Mouse (Mus musculus) right cerebral cortex, adult 18-20 months (tissue): ENCODE measurements at regions not wholly inside any gene's neighbourhood (a gene's known extent, or its start where the extent isn't known, plus 50 kb on each side); places are given as distances from the start of the nearest gene placed in this dataset.

Experiments used
- DNase-seq: peaks from one replicate; pipeline ENCODE4 v3.0.0; 2022; ENCODE audit warnings: mixed read lengths

DNA sequence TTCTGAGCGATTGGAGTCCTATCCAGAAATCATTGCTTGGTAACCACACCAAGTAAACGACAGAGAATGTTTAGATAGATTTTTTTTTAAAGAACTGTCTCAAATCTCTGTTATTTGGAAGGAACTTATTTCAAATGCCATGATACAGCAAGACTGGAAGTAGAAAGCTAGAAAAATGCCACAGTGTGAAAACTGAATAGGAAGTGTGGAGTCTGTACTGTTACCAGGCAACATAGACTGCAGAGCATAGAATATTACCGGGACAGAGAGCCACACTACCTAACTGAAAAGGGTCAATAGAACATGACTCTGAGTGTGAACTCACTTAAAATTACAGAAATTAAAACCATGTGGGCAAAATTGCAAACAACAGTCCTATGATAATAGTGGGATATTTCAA, 52.4 kb upstream of the Adcy1 start:
- no peak for DNase-seq

DNA sequence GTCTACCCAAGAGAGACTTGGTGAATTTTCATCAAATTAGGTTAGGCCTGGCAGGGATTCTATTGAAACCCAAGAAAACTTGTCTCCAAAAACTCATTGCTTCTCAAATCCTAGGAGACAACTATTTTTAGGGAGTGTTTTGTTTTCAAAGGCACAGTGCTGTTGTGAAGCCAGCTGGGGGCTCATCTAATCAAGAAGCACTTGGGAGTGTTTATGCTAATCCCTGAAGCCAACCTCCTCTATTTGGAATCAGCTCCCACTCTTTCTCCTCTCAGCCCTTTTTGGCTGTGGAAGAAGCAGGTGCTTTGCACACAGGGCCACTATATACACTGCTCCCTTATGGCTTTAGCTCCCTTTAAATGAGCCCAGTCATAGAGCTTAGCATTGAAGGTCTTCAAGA, 64.0 kb upstream of the Adcy1 start:
- peak; percentile 15 for DNase-seq

DNA sequence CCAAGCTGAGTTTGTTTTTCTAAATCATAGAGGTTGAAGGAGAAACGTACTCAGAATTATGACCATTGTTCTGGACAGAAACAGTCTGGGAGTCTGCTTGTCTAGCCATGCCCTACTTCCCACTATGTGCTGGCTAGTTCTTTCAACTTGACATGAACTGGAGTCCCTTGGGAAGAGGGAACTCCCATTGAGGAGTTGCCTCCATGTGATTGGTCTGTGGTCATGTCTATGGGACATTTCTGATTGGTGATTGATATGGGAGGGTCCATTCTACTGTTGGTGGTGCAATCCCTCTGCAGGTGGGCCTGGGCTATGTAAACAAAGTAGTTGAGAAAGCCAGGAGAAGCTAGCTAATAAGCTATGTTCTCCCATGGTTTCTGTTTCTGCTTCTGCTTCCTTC, 64.5 kb upstream of the Adcy1 start:
- no peak for DNase-seq

GRCm38 (mm10) chr11:6997508-6997907, 65.8 kb upstream of the Adcy1 start:
- no peak for DNase-seq

- no peak for DNase-seq
These were observed 69.6 kb upstream of the Adcy1 start for GRCm38 (mm10) chr11:6993731-6994130.

DNA sequence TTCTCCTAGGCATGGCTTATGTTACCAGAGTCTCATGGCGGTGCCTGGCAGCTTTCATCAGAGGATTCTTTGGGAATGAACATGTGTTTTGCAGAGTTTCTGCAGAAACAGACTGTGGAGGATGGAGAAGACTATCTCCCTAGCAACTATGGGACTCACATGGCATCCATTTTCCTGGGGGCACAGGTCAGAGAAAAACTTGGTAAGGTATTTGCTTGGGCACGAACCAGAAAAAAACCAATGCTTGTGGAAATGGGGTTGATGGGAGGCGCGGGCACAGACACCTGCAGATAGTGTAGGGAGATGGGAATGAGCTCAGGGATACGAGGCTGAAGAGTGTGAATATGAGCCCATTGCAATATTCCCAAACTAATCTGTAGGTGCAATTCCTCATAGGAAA, 71.7 kb upstream of the Adcy1 start:
- DNase-seq: no peak

DNA sequence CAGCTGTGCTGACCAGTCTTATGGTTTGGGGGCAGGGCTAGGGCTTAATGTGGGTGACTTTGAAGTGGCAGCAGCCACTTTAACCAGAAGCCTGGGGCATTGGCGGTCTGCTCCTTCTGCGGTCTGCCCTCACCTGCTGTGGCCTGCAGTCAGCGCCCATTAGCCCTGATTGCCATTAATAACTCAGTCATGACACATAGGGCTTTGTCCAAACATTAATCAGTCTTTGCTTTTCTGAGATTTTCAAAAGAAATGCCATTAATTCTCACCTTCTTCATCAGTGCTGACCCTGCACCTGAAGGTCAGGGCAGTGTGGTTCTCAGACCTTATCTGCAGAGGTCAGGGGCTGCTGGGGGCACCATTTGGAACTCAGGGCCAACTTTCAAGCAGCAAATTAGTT, 72.6 kb upstream of the Adcy1 start:
- no peak for DNase-seq

DNA sequence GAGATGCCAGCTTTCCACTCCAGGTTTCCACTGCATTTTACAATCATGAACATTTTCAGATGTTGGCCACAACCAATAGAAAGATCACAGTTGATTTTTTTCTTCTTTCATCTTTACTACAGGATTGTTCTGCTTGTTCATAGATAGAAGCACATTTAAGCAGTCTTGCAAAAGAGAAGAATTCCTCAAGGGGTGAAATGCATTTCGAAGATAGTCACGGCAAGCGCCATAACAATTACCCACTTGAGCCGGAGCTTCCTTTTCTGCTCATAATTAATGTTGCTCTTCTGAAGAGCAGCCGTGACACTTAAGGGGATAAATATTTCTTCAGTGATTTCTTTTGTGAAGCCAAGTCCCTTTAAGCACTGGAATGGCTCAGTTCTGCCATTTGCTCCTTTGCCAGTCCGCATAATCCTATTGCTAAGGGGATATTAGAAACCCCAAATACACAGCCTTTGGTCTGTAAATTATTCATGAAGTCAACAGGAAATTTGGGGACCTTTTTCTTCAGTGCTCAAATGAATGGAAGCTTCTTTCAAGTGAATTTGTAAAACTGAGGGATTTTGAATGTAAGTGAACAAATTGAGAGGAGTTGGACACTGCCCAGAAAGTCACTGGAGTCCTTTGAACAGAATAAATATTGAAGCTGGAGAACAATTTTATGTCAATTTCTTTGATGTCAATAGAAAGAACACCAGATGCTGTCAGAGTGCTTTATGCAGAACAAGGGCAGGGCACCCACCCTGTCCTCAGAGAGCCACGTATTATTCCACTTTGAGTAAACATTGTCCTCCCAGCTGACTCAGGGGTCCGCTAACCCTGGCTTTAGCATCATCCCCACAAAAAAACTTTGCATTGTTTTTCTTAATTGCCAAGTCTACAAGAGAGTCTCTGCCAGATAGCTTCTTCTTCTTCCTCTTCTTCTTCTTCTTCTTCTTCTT, 74.1 kb upstream of the Adcy1 start:
- no peak for DNase-seq

- DNase-seq: no peak
These were observed 75.3 kb upstream of the Adcy1 start for GRCm38 (mm10) chr11:6987995-6988394.

- no peak for DNase-seq
These were observed 76.2 kb upstream of the Adcy1 start for GRCm38 (mm10) chr11:6987105-6987504.

GRCm38 (mm10) chr11:6982076-6982475, 81.2 kb upstream of the Adcy1 start:
- DNase-seq: no peak

DNA sequence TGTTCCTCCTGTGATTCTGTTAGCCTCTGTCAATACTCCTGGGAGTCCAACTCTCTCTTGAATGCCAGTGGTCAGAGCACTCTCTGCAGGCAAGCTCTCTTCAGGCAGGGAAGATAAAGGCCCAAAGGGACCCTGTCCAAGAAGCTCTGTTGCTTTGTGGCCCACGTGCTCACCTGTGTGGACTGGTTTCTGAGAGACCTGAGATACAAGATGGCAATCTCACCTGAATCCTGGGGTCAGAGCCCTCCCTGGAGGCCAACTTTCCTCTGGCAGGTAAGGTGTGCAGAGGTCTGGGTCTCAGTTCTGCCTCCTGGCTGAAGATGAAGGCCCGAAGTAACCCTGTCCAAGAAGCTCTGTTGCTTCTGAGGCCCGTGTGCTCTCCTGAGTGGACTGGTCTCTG, 83.6 kb upstream of the Adcy1 start:
- no peak for DNase-seq

DNA sequence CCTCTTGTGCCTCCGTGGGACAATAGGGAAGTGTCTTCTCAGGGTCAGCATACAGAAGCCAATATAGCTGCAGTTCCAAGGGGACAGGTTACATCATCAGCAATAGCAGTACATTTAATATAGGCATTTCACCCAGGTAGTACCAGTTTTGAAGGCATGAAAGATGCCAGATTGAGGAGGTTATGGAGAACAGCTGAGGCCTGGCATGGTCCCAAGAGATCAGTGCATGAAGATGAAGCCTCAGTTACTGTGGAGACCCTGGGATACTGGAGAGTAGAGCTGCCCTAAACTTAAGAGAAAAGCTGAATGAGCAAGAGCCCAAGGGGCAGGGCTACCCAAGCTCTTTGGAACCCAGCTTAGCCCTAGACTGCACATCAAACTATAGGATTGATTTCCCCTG, 94.1 kb upstream of the Adcy1 start:
- no peak for DNase-seq

- peak; percentile 51 for DNase-seq
These were observed 96.3 kb upstream of the Adcy1 start for GRCm38 (mm10) chr11:6966968-6967367.

- DNase-seq: peak; percentile 14
These were observed 98.8 kb upstream of the Adcy1 start for GRCm38 (mm10) chr11:6964524-6964923.

DNA sequence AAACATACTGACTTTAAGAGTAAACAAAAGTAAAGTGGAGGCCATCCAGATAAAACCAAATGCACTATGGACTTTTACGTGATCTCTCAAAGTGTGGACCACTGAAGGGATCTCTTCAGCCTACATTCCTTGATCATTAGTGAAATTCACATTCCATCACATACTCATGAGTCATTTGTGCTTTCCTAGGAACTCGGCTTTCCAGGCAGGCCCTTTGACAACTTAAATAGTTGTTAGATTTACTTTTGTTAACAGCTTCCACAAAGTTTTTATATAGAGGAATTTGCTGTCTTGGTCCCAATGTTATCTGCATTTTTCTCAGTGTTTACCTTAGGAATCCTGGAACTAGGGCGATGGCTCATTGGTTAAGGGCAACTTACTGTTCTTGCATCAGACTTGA, 99.7 kb upstream of the Adcy1 start:
- no peak for DNase-seq

- DNase-seq: no peak
These were observed 100.3 kb upstream of the Adcy1 start for GRCm38 (mm10) chr11:6962786-6963575.

DNA sequence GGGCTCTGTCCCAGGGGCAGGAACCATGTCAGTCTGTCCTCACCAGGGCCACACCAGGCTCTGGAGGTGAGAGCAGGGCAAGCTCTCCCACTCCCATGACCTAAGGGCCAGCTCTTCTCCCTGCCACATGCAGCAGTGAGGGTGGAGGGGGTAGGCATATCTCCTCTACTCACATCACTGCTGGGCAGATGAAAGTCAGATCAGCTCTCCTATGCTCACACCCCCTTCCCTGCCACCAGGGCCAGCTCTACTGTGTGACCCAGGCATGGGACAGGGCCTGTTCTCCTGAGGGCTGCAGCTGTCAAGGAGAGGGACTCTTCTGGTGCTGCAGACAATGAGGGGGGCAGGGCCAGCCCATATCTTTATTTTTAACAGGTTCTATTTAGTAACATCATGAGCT, 101.0 kb upstream of the Adcy1 start:
- DNase-seq: no peak

DNA sequence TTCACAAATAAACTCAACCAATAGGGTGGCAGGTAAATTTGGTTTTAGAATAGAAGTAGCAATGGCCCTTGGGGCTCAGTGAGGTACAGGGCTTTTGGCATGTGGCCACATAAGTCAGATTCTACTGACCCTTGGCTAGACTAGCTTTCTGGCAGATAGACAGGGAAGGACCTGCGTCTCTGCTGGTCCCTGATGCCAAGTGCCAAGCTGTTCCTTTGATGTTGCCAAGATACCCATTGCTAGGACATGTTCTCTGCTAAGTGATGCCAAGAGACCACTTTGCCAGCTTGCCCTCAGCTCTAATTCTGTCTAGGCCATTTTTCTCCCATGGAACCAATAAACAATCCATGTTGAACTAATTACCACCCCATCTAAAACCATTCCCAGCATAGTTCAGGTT, 110.5 kb upstream of the Adcy1 start:
- no peak for DNase-seq

DNA sequence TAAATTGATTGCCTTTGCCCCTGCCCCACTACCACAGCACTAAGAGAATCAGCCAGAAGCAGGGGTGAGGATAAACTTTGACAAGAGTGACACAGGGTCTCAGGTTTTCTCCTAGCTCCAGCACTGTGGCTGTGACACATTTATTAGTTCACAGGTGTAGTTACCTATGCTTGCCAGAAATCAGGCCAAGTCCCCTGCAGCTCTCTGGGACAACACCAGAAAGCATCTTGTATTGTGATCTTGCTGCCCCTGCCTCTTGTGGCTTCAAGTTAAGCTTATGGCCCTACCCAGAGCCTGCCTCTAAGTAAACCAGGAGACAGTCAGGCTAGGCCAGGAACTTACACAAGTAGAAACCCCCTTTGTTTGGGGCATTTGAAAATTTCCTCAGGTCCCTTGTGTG, 111.9 kb upstream of the Adcy1 start:
- DNase-seq: no peak

GRCm38 (mm10) chr11:6949051-6949450, 111.6 kb upstream of the Gm11983 start:
- no peak for DNase-seq

- DNase-seq: peak; percentile 34
These were observed 96.7 kb upstream of the Gm11983 start for GRCm38 (mm10) chr11:6934157-6934556.

DNA sequence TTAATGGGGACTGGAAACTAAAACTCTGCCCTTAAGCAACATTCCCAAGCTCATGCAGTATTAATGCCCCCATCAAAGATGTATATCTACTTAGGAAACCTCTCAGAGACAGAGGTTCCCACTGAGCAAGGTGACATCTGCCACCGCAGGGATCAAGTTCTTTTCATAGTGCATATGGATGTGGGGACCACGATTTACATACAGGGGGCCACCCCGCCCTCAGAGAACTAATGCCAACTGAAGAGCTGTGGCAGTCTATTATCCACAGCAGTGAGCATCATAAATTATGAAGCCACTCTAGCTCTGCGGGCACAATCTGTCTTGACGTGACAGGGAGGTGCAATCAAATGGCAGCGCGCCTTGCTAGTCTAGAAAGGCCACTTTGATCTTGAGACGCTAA, 88.6 kb upstream of the Gm11983 start:
- DNase-seq: no peak

GRCm38 (mm10) chr11:6924476-6924875, 87.0 kb upstream of the Gm11983 start:
- no peak for DNase-seq
